In the genomic region with DNA sequence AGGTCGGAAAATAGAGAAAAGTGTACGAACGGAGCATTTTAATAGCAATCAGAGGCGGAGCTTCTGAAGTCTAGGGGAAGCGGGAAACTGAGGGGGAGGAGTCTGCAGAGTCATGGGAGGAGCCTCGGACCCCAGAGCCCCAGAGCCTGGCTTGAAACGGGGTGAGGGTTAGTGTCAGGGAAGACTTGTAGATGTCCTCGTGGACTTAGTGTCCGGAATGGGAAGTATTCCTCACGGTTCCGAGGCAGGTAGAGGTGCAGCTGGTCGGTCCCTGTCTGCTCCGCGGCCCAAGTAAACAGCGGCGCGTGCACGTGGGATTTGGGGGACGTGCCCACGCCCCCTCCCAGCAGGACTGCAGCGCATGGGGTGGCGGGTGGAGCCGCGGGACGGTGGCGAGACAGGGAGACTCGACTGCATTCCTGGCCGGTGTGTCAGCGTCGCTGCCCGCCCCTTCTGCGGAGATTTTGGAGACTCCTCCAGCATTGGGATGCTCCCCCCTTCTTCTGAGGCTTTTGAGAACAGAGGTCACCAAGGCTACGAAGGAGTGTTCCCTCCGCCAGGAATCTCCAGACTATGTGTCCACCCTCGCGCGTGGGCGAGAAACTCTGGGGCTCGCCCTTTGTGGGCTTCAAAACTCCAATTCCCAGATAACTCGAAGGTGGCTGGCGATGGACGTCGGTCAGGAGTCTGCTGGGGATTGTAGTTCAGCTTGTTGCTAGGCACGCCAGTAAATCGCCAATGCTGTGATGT, we compare ENCODE assay signal across 8 mouse cellular contexts. TPM values are rescaled to one million over a fixed set of nuclear protein-coding genes. Genes with fewer than 3 reads are reported as not detected.
DNase-seq lines count a peak whose midpoint lies in the region; ATAC-seq lines count a peak whose summit lies in the region.

No protein-coding gene starts in this region.

- H3K4me2 ChIP-seq in lung, embryonic 16.5 days (ENCODE audit: low read depth, low read length) = peak overlapping the region; percentile 94

- 0 out of 2 replicates have a peak, but pooled peaks cover 3% of the 10 kb centered on the region for H3K36me3 ChIP-seq in lung, embryonic 16.5 days (ENCODE audit: control insufficient read depth, insufficient read depth, low read length)

- H3K4me1 ChIP-seq in lung, embryonic 16.5 days (replicated peaks; ENCODE audit: control insufficient read depth, insufficient read depth, low read length) = peaks cover 9% of the 10 kb centered on the region

- peak overlapping the region; percentile 71 for H3K9ac ChIP-seq in lung, embryonic 16.5 days (ENCODE audit: low read length)

- peak; percentile 74 for ATAC-seq in lung, embryonic 16.5 days (ENCODE audit: low read depth)

- under 1% methylated on average over 45 of the region's 45 CpGs for WGBS in lung, embryonic 16.5 days

- H3K27me3 ChIP-seq in lung, embryonic 16.5 days (ENCODE audit: control insufficient read depth, insufficient read depth, low read depth, low read length) = no peaks in the 10 kb centered on the region

- H3K27ac ChIP-seq in lung, embryonic 16.5 days (ENCODE audit: low read length) = peak overlapping the region; percentile 73

- H3K4me3 ChIP-seq in lung, embryonic 16.5 days (ENCODE audit: low read length) = peak overlapping the region; percentile 73

- no peaks in the 10 kb centered on the region for H3K9me3 ChIP-seq in lung, embryonic 16.5 days (ENCODE audit: control insufficient read depth, low read length)

- DNase-seq in WW6 (ENCODE audit: low read depth, low spot score) = peak; percentile 76
- DNase-seq in cerebellum, adult 9-10 months = peak; percentile 82
- peak; percentile 79 for DNase-seq in forelimb bud, embryonic 11.5 days (ENCODE audit: low read depth, low spot score)
- DNase-seq in heart, postnatal 4 days = peak; percentile 77
- peak; percentile 83 for DNase-seq in layer of hippocampus, adult 9-11 months
- peak; percentile 91 for DNase-seq in retina, postnatal 1 day
- peak; percentile 87 for DNase-seq in urinary bladder, postnatal 14 days (ENCODE audit: low spot score)

RNA-seq across cellular contexts. Expression of gene Ppp1r13l, which starts 0.5 kb away (rescaled TPM):
- total RNA-seq in heart, postnatal 4 days (2021) = 10 to 100 TPM; 39.0 to 47.2 TPM
- polyA plus RNA-seq in lung, embryonic 16.5 days (2015; fragmentation: Nextera tagmentation; extraction: Ambion mirVana) = 4.9 TPM in 2 replicates

RNA-seq across cellular contexts. Expression of gene Cd3eap, which starts 0.8 kb away (rescaled TPM):
- 1 to 10 TPM; 9.0 to 9.5 TPM for total RNA-seq in heart, postnatal 4 days (2021)
- polyA plus RNA-seq in lung, embryonic 16.5 days (2015; fragmentation: Nextera tagmentation; extraction: Ambion mirVana) = 17.2 and 17.3 TPM in 2 replicates

RNA-seq across cellular contexts. Expression of gene Ercc1, which starts 15.5 kb away (rescaled TPM):
- 10 to 100 TPM; 42.4 to 43.5 TPM for total RNA-seq in heart, postnatal 4 days (2021)
- 79.9 and 82.5 TPM in 2 replicates for polyA plus RNA-seq in lung, embryonic 16.5 days (2015; fragmentation: Nextera tagmentation; extraction: Ambion mirVana)

RNA-seq across cellular contexts. Expression of gene Ercc2, which starts 21.7 kb away (rescaled TPM):
- 10 to 100 TPM; 13.8 to 18.6 TPM for total RNA-seq in heart, postnatal 4 days (2021)
- 15.9 and 17.4 TPM in 2 replicates for polyA plus RNA-seq in lung, embryonic 16.5 days (2015; fragmentation: Nextera tagmentation; extraction: Ambion mirVana)

RNA-seq across cellular contexts. Expression of gene Klc3, which starts 43.8 kb away (rescaled TPM):
- under 1 TPM; 0.33 to 0.36 TPM for total RNA-seq in heart, postnatal 4 days (2021)
- polyA plus RNA-seq in lung, embryonic 16.5 days (2015; fragmentation: Nextera tagmentation; extraction: Ambion mirVana) = 17.5 and 19.7 TPM in 2 replicates

Comparison
In these comparisons a context has a peak if more than half of its experiments do, and no peak if none do; other contexts are left out.
1. Peak in every context shown above with its lines: DNase-seq, ATAC-seq, H3K4me3 ChIP-seq and H3K27ac ChIP-seq.